Mouse (Mus musculus) CH12.LX (cell line): Measurements from ENCODE around the gene Dars.

Experiments used
- BHLHE40 ChIP-seq: IDR thresholded peaks from 2 replicates; pipeline ENCODE4 v1.6.1; 2011; ENCODE audit warnings: mild to moderate bottlenecking, low read depth, low read length, improper control_type of control experiment
- CTCF ChIP-seq, 2 experiments: IDR thresholded peaks in 1 of 2; conservative IDR thresholded peaks in 1 of 2; 2 replicates each; pipeline ENCODE4 v1.5.1; 2011 to 2012; ENCODE audit warnings: low read depth in 2 of 2, low read length in 2 of 2, improper control_type of control experiment in 1 of 2, inconsistent platforms in 1 of 2, mild to moderate bottlenecking in 1 of 2, moderate library complexity in 1 of 2
- ELF1 ChIP-seq: IDR thresholded peaks from 2 replicates; pipeline ENCODE4 v1.6.1; 2014; ENCODE audit warnings: low read depth, mild to moderate bottlenecking, inconsistent platforms, low read length, improper control_type of control experiment
- EP300 ChIP-seq: IDR thresholded peaks from 2 replicates; pipeline ENCODE4 v1.6.1; 2011; ENCODE audit warnings: low read length, improper control_type of control experiment
- KAT2A ChIP-seq: IDR thresholded peaks from 2 replicates; pipeline ENCODE4 v1.6.1; 2012; ENCODE audit warnings: low read length, improper control_type of control experiment, inconsistent platforms; ENCODE audit not compliant: insufficient replicate concordance
- POLR2A ChIP-seq: IDR thresholded peaks from 2 replicates; pipeline ENCODE4 v1.6.1; 2011; ENCODE audit warnings: low read depth, mild to moderate bottlenecking, improper control_type of control experiment, low read length
- POLR2AphosphoS2 ChIP-seq: IDR thresholded peaks from 2 replicates; pipeline ENCODE4 v1.6.1; 2011; ENCODE audit warnings: low read depth, low read length, improper control_type of control experiment
- RCOR1 ChIP-seq: conservative IDR thresholded peaks from 2 replicates; pipeline ENCODE4 v1.6.1; 2012; ENCODE audit warnings: low read depth, mild to moderate bottlenecking, inconsistent platforms, low read length, improper control_type of control experiment
- USF1 ChIP-seq: IDR thresholded peaks from 2 replicates; pipeline ENCODE4 v1.6.1; 2014; ENCODE audit warnings: low read depth, mild to moderate bottlenecking, inconsistent platforms, low read length, improper control_type of control experiment
- ZMIZ1 ChIP-seq: IDR thresholded peaks from 2 replicates; pipeline ENCODE4 v1.6.1; 2012; ENCODE audit warnings: low read depth, mild to moderate bottlenecking, inconsistent platforms, low read length, improper control_type of control experiment

DNA sequence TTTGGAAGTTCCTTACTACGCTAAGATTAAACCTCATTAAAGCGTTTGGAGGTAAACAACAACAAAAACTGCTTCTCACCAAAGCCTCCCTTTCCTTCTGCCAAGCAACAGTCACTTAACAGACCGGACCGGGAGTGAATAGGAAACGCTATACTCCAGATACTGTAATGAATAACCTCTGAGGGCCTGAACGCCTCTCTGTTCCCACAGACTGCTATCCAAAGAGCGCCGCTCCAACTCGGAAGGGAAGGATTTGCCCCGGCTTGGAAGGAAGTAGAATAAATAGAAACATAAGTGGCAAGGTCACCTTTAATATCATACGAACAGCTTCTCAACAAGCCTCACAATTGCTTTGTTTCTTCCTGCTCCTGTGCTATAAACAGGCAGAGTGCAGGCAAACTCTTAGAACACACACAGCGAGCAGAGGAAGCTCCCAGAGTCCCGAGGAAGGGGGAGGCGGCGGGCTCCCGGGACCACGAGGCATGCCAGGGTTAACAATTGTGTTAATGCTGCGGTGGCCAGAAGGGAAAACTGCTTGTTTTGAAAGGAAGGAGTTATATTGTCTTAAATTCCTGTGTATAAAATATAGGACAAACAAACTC lies 39.8 kb upstream of the Dars start:
- TF ChIP-seq POLR2A (no peak), KAT2A (no peak), ZMIZ1 (no peak), POLR2AphosphoS2 (no peak), CTCF (conservative IDR thresholded peaks at IDR 0.05 in 1 of 2, IDR thresholded peaks at IDR 0.05 in 1 of 2; ENCODE audit: low read depth in 2 of 2, low read length in 2 of 2) (no peak), RCOR1 (no peak), ELF1 (no peak), BHLHE40 (no peak), USF1 (no peak), EP300 (no peak)
